Mouse (Mus musculus) urinary bladder, postnatal 14 days (tissue): Measurements from ENCODE around the gene Klra1.
"Not testable (repeated sequence)": the region's sequence is repeated elsewhere in the genome, so short reads cannot be mapped to it uniquely, and the experiment has no call there.

ENCODE experiments used
- DNase-seq: peaks from one replicate; pipeline ENCODE4 v3.0.0; 2021; ENCODE audit warnings: low spot score

Klra1 gene

DNA sequence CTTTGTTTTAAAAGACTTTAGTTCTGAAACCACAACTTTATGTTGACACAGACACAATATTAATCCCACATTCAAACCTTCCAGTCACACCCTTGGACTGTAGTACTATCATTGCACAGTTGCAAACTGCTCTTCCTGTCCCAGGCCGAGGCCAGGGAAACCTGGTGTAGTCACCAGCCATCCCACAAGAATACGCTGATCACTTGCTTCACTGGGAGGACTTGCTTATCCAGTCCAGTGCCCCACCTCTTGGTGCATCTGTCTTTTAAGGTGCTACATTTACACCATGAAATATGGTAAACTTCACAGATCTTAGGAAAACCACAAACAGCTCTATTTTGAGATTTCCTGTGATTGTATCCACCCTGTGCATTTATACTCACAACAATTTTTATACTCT is at the start of gene Klra1:
TSS of gene Klra1 (minus strand) at position 125 of the 400 bp plus-strand sequence.
- DNase-seq: no peak

DNA sequence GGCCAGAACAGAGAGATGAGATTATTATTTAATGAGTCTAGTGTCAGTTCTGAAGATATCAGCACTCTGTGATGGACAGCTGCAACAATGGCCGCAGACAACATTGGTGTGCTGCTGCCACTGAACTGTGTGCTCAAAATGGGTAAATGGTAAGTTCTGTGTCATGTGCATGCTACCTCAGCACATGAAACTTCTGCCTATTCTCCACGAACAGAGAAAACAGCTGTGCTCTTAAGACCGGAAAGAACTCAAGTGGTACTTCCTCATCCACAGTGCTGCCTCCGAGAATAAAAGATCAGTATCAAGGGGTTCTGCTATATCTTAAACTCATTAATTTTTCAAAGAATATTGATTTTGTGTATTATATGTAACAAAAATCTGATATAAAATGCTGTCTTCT is 42.8 kb upstream of the Klra1 start:
- DNase-seq: no peak

DNA sequence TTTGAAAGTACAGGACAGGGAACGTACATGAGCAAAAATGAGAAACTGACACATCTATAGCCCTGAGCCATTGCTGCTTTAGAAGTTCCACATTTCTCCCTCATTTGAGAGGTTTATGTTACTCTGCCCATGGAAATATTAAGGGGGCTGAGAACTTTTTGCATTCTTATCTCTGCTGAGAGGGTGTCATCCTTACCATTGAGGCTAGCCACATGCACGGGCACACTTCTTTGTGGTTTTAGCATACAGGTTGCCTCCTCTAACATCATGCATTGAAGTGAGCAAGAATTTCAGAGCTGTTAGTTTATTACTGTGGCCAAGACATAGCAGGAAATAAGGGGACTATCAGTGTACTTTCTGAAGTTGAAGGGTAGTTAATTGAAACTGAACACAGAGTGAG is 32.5 kb upstream of the Klra1 start:
- no peak for DNase-seq

DNA sequence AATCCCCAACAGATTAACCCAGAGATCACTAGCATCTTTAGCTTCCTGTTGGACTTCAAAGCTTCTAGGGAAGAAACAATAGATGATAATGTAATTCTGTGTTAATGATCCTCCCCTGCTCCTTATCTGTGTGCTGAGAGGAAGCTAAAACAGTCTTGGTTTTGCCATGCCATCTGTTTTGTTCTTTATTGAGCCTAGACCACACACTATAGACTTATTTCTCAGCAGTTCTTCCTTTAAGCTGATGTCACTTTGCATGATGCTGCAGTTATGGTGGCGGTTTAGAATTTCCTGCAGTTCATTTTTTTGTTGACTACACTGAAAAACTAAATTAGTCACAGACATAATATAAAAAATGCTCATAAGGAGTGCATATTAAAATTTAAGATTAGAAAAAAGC is 18.2 kb upstream of the Klra1 start:
- DNase-seq: no peak

DNA sequence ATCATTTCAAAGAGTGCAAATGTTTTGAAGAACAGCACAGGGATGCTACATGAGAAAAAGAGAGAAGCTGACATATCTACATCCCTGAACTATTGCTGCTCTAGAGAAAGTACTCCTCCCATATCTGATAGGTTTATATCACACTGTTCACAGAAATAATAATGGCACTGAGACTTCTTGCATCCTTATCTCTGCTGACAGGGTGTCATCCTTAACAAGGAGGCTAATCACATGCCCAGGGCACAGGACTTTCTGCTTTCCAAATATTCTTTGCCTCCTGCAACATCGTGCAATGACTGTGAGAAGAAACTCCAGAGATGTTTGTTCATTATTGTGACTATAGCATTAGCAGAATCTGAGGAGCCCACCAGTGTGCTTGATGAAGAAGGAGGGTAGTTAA is 871 bp downstream of the Klra1 start:
- DNase-seq: no peak

DNA sequence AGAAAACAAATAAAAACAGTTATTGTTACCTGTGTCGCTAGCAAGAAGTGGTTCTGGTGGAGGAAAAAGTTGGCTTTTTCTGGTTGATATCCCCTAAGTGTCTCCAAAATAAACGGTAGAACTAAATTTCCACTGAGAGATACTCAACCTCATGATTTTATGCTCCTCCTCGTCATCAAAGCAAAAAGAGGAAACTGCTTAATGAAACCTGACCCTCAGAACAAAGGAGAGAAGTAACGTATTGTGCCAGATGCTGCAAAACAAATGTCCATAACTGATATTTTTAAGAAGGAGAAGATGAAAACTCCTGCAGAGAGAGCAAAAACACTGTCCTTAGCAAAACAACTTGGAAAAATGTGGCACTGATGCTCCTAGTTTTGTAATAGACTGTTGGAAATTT is 4.3 kb downstream of the Klra1 start:
- no peak for DNase-seq

DNA sequence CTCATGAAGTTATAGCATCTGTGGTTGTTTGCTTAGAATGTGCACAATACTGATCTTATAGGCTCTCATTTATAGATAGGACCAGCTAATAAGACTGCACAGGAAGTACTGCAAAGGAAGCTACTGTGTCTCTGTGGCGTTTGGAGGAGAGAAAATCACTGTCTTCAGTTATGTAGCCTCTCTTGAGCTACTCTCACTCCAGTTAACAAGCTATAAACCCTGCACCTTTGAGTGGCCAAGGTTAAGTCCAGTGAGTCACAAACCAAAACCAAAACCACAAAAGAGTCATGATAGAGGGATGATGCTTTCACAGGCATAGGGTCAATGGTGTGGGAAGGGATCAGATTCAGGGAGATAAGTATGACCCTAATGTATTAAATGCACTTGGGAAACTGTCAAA is 41.3 kb downstream of the Klra1 start:
- not testable (repeated sequence) for DNase-seq

DNA sequence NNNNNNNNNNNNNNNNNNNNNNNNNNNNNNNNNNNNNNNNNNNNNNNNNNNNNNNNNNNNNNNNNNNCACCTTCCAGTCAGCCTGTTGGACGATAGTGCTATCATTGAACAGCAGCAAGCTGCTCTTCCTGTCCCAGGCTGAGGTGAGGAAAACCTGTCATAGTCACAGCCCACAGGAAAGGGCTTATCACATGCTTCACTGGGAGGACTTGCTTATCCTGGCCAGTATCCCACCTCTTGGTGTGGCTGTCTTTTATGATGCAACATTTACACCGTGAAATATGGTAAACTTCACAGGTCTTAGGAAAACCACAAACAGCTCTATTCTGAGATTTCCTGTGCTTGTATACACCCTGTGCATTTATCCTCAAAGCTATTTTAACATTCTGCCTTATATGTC is 44.7 kb downstream of the Klra1 start:
- not testable (repeated sequence) for DNase-seq

- DNase-seq: no peak
These were observed 49.3 kb downstream of the Klra1 start, which contains the start of gene Klra3 for GRCm38 (mm10) chr6:130337411-130337810. Gene Klra3 (minus strand): TSS chr6:130337574.
